Mouse (Mus musculus): Measurements from ENCODE around the gene Megf8. TPM values are rescaled to one million over a fixed set of nuclear protein-coding genes. Genes with fewer than 3 reads are reported as not detected.

The Megf8 gene
- polyA plus RNA-seq, 1 experiment from 2014 or later: 5.5 TPM

- no peak for ATAC-seq (replicated peaks; ENCODE audit: low FRiP score)
Observed at GRCm38 (mm10) chr7:25290911-25291310, 26.1 kb upstream of the Megf8 start.

GRCm38 (mm10) chr7:25292107-25292506 lies 24.9 kb upstream of the Megf8 start:
- DNase-seq (ENCODE audit: low spot score) (no peak), ATAC-seq (replicated peaks; ENCODE audit: low FRiP score) (no peak)
- Histone ChIP-seq H3K4me3 (ENCODE audit: low read depth, low read length) (no peak overlapping the region), H3K27me3 (replicated peaks; ENCODE audit: control insufficient read depth, insufficient read depth, low read length) (no peaks in the 10 kb centered on the region), H3K4me2 (no peak overlapping the region), H3K27ac (ENCODE audit: low read depth, low read length) (no peak overlapping the region), H3K9me3 (ENCODE audit: control insufficient read depth, low read length) (peaks cover 5% of the 10 kb centered on the region; the same call in 1 of the 2 replicates), H3K9ac (ENCODE audit: low read depth, low read length) (no peak overlapping the region), H3K36me3 (ENCODE audit: control insufficient read depth, insufficient read depth, low read length) (peaks cover 63% of the 10 kb centered on the region), H3K4me1 (replicated peaks; ENCODE audit: control insufficient read depth, insufficient read depth, low read length) (peaks cover 10% of the 10 kb centered on the region)
- 80% methylated on average over 7 of the region's 7 CpGs for WGBS

More at GRCm38 (mm10) chr7:25290911-25291310, 26.1 kb upstream of the Megf8 start:
- Histone ChIP-seq H3K27me3 (replicated peaks; ENCODE audit: control insufficient read depth, insufficient read depth, low read length) (no peaks in the 10 kb centered on the region), H3K9me3 (ENCODE audit: control insufficient read depth, low read length) (peaks cover 5% of the 10 kb centered on the region; the same call in 1 of the 2 replicates), H3K4me1 (replicated peaks; ENCODE audit: control insufficient read depth, insufficient read depth, low read length) (peaks cover 3% of the 10 kb centered on the region; the same call in 1 of the 2 replicates), H3K4me2 (no peak overlapping the region), H3K4me3 (ENCODE audit: low read depth, low read length) (no peak overlapping the region), H3K27ac (ENCODE audit: low read depth, low read length) (no peak overlapping the region), H3K9ac (ENCODE audit: low read depth, low read length) (no peak overlapping the region), H3K36me3 (ENCODE audit: control insufficient read depth, insufficient read depth, low read length) (peaks cover 75% of the 10 kb centered on the region)
- WGBS: 91% methylated on average over 2 of the region's 2 CpGs
- no peak for DNase-seq (ENCODE audit: low spot score)

GRCm38 (mm10) chr7:25293191-25293739 lies 23.7 kb upstream of the Megf8 start:
- peaks cover 10% of the 10 kb centered on the region for H3K4me1 ChIP-seq (replicated peaks; ENCODE audit: control insufficient read depth, insufficient read depth, low read length)
- peaks cover 52% of the 10 kb centered on the region for H3K36me3 ChIP-seq (ENCODE audit: control insufficient read depth, insufficient read depth, low read length)
- no peak overlapping the region for H3K4me2 ChIP-seq
- DNase-seq (ENCODE audit: low spot score) (no peak), ATAC-seq (replicated peaks; ENCODE audit: low FRiP score) (no peak)
- peaks cover 5% of the 10 kb centered on the region; the same call in 1 of the 2 replicates for H3K9me3 ChIP-seq (ENCODE audit: control insufficient read depth, low read length)
- no peak overlapping the region for H3K4me3 ChIP-seq (ENCODE audit: low read depth, low read length)
- H3K9ac ChIP-seq (ENCODE audit: low read depth, low read length): no peak overlapping the region
- no peak overlapping the region; the same call in 1 of the 2 replicates for H3K27ac ChIP-seq (ENCODE audit: low read depth, low read length)
- 83% methylated on average over 10 of the region's 10 CpGs for WGBS
- no peaks in the 10 kb centered on the region for H3K27me3 ChIP-seq (replicated peaks; ENCODE audit: control insufficient read depth, insufficient read depth, low read length)

GRCm38 (mm10) chr7:25294495-25294894 lies 22.5 kb upstream of the Megf8 start:
- 85% methylated on average over 4 of the region's 4 CpGs for WGBS
- no peak overlapping the region for H3K9ac ChIP-seq (ENCODE audit: low read depth, low read length)
- no peak overlapping the region for H3K27ac ChIP-seq (ENCODE audit: low read depth, low read length)
- peaks cover 4% of the 10 kb centered on the region; the same call in 1 of the 2 replicates for H3K9me3 ChIP-seq (ENCODE audit: control insufficient read depth, low read length)
- H3K36me3 ChIP-seq (ENCODE audit: control insufficient read depth, insufficient read depth, low read length): peaks cover 39% of the 10 kb centered on the region
- no peak for ATAC-seq (replicated peaks; ENCODE audit: low FRiP score)
- H3K27me3 ChIP-seq (replicated peaks; ENCODE audit: control insufficient read depth, insufficient read depth, low read length): no peaks in the 10 kb centered on the region
- peaks cover 10% of the 10 kb centered on the region for H3K4me1 ChIP-seq (replicated peaks; ENCODE audit: control insufficient read depth, insufficient read depth, low read length)
- no peak overlapping the region for H3K4me2 ChIP-seq
- no peak for DNase-seq (ENCODE audit: low spot score)
- no peak overlapping the region for H3K4me3 ChIP-seq (ENCODE audit: low read depth, low read length)

GRCm38 (mm10) chr7:25294960-25295722 lies 21.8 kb upstream of the Megf8 start:
- Histone ChIP-seq H3K4me3 (ENCODE audit: low read depth, low read length) (no peak overlapping the region), H3K36me3 (ENCODE audit: control insufficient read depth, insufficient read depth, low read length) (peaks cover 33% of the 10 kb centered on the region), H3K4me2 (no peak overlapping the region), H3K4me1 (replicated peaks; ENCODE audit: control insufficient read depth, insufficient read depth, low read length) (peaks cover 10% of the 10 kb centered on the region), H3K9ac (ENCODE audit: low read depth, low read length) (no peak overlapping the region), H3K9me3 (ENCODE audit: control insufficient read depth, low read length) (no peaks in the 10 kb centered on the region), H3K27ac (ENCODE audit: low read depth, low read length) (no peak overlapping the region), H3K27me3 (replicated peaks; ENCODE audit: control insufficient read depth, insufficient read depth, low read length) (no peaks in the 10 kb centered on the region)
- no peak for ATAC-seq (replicated peaks; ENCODE audit: low FRiP score)
- no peak for DNase-seq (ENCODE audit: low spot score)
- 85% methylated on average over 12 of the region's 12 CpGs for WGBS

GRCm38 (mm10) chr7:25296945-25297453 lies 20.0 kb upstream of the Megf8 start:
- WGBS: 2% methylated on average over 21 of the region's 21 CpGs
- peak; percentile 62 for DNase-seq (ENCODE audit: low spot score)

GRCm38 (mm10) chr7:25297454-25298325 lies 19.3 kb upstream of the Megf8 start, which contains the start of gene Pafah1b3:
Gene Pafah1b3 (minus strand): TSS chr7:25297986.
- peak within 1 kb of the TSS; percentile 96 for H3K4me2 ChIP-seq
- DNase-seq (ENCODE audit: low spot score) (peak; percentile 86), ATAC-seq (replicated peaks; ENCODE audit: low FRiP score) (peak; percentile 86)
- H3K36me3 ChIP-seq (ENCODE audit: control insufficient read depth, insufficient read depth, low read length): peaks cover 7% of the 10 kb centered on the region
- H3K4me3 ChIP-seq (ENCODE audit: low read depth, low read length): peak within 1 kb of the TSS; percentile 86
- 1% methylated on average over 52 of the region's 52 CpGs for WGBS
- peak within 1 kb of the TSS; percentile 86 for H3K9ac ChIP-seq (ENCODE audit: low read depth, low read length)
- peak within 1 kb of the TSS; percentile 93 for H3K27ac ChIP-seq (ENCODE audit: low read depth, low read length)
- H3K27me3 ChIP-seq (replicated peaks; ENCODE audit: control insufficient read depth, insufficient read depth, low read length): peaks cover 2% of the 10 kb centered on the region; the same call in 1 of the 2 replicates
- H3K9me3 ChIP-seq (ENCODE audit: control insufficient read depth, low read length): no peaks in the 10 kb centered on the region
- peaks cover 7% of the 10 kb centered on the region for H3K4me1 ChIP-seq (replicated peaks; ENCODE audit: control insufficient read depth, insufficient read depth, low read length)

More at GRCm38 (mm10) chr7:25296945-25297453, 20.0 kb upstream of the Megf8 start:
- peak overlapping the region; percentile 86 for H3K4me3 ChIP-seq (ENCODE audit: low read depth, low read length)
- H3K36me3 ChIP-seq (ENCODE audit: control insufficient read depth, insufficient read depth, low read length): peaks cover 14% of the 10 kb centered on the region
- H3K4me1 ChIP-seq (replicated peaks; ENCODE audit: control insufficient read depth, insufficient read depth, low read length): peaks cover 8% of the 10 kb centered on the region
- no peaks in the 10 kb centered on the region for H3K27me3 ChIP-seq (replicated peaks; ENCODE audit: control insufficient read depth, insufficient read depth, low read length)
- H3K9ac ChIP-seq (ENCODE audit: low read depth, low read length): peak overlapping the region; percentile 86
- peak overlapping the region; percentile 96 for H3K4me2 ChIP-seq
- H3K9me3 ChIP-seq (ENCODE audit: control insufficient read depth, low read length): no peaks in the 10 kb centered on the region
- H3K27ac ChIP-seq (ENCODE audit: low read depth, low read length): peak overlapping the region; percentile 93
- peak; percentile 18 for ATAC-seq (replicated peaks; ENCODE audit: low FRiP score)

GRCm38 (mm10) chr7:25301063-25301462 lies 15.9 kb upstream of the Megf8 start, which contains the start of gene Prr19:
Gene Prr19 (plus strand): TSS chr7:25301411.
- no peak within 1 kb of the TSS for H3K27ac ChIP-seq (ENCODE audit: low read depth, low read length)
- H3K36me3 ChIP-seq (ENCODE audit: control insufficient read depth, insufficient read depth, low read length): no peaks in the 10 kb centered on the region
- H3K4me1 ChIP-seq (replicated peaks; ENCODE audit: control insufficient read depth, insufficient read depth, low read length): peaks cover 11% of the 10 kb centered on the region
- DNase-seq (ENCODE audit: low spot score) (no peak), ATAC-seq (replicated peaks; ENCODE audit: low FRiP score) (no peak; the same call in 1 of the 2 replicates)
- no peak within 1 kb of the TSS for H3K4me2 ChIP-seq
- H3K4me3 ChIP-seq (ENCODE audit: low read depth, low read length): no peak within 1 kb of the TSS
- 53% methylated on average over 19 of the region's 19 CpGs for WGBS
- H3K27me3 ChIP-seq (replicated peaks; ENCODE audit: control insufficient read depth, insufficient read depth, low read length): peaks cover 24% of the 10 kb centered on the region
- no peaks in the 10 kb centered on the region for H3K9me3 ChIP-seq (ENCODE audit: control insufficient read depth, low read length)
- H3K9ac ChIP-seq (ENCODE audit: low read depth, low read length): no peak within 1 kb of the TSS
